Mouse (Mus musculus) thymus, postnatal 0 days (tissue): ENCODE results near the gene Tmc8. TPM values are rescaled to one million over a fixed set of nuclear protein-coding genes. Genes with fewer than 3 reads are reported as not detected.
"Not testable (repeated sequence)": the region's sequence is repeated elsewhere in the genome, so short reads cannot be mapped to it uniquely, and the experiment has no call there.

Experiments
- DNase-seq: peaks from one replicate; pipeline ENCODE4 v3.0.0-alpha.2; 2015; ENCODE audit warnings: low spot score
- polyA plus RNA-seq: library from polyadenylated mRNA; unstranded; fragments of >200 nt; fragmentation: Nextera tagmentation; extraction: Ambion mirVana; gene quantifications from 2 replicates; pipeline ENCODE4 v1.2.1, GENCODE M21; 2015

Gene Tmc8
- polyA plus RNA-seq, 1 experiment from 2014 or later: 37.5 TPM

DNA sequence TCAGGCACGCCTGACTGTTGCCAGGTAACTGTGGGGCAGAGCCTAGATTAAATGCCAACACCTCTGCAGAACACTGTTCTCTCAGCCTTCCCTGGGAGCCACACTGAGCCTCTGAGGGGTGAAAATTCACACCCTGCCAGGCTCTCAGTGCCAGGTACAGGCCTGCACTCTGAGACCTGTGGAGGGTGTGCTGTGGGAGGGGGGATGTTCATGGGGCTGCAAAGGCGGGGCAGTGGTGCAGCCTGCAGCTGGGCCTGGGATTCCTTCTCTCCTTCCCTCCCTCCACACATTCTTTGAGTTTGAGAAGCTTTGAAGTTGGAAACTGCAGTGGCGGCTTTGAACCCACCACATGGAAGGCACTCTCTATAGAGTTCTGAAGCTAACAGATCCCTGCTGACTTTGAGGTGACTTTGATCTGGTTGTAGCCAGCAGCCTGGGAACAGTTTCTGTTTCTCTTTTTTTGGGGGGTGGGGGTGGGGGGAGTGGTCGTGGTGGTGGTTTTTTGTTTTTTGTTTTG, 12.2 kb downstream of the Tmc8 start:
- DNase-seq: peak; percentile 72

DNA sequence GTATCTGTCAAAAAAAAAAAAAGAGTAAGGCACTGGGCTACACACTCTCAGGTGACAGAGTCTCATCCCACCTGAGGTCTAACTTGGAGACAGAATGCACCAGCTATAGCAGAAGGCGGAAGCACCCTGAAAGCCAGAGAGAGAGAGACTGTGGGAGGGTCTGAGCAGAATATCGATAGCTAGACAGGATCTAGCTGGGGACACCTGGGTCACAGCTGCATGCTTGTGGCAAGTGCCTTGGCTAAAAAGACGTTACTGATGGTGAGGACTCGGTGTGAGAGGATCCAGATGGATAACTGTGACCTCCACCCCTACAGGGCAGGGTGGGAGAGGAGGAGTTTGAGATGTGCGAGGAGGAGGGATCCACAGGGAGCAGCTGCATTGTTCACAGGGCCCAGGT, 15.1 kb downstream of the Tmc8 start:
- DNase-seq: peak; percentile 31

DNA sequence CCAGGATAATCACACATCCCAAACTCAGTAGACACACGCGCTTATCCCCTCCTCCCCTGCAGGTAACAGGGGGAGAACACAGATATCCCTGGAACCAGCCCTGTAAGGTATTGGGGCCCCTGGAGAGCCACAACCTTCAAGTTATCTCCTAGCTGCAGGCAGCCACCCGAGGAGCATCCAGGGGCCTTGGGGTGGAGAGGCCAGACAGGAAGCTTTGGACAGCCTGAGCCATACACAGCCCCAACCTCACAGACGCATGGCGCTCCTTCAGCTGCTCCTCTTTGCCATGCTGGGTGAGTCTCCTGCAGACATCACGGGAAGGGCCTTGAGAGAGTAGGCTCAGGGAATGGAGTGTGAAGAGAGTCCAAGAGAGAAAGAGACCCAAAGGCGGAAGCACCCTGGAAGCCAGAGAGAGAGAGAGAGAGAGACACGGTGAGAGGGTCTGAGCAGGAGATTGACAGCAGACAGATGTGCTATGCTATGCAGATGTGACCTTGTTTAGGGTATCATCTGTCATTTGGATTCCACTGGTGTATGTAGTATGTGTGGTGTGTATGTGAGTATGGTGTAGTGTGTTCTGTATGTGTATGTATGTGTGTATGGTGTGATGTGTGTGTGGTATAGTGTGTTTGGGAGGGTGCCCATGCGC, 15.8 kb downstream of the Tmc8 start, which contains the start of gene 6030468B19Rik:
TSS of gene 6030468B19Rik (plus strand) at position 150 of the 649 bp plus-strand sequence.
- peak; percentile 39 for DNase-seq

DNA sequence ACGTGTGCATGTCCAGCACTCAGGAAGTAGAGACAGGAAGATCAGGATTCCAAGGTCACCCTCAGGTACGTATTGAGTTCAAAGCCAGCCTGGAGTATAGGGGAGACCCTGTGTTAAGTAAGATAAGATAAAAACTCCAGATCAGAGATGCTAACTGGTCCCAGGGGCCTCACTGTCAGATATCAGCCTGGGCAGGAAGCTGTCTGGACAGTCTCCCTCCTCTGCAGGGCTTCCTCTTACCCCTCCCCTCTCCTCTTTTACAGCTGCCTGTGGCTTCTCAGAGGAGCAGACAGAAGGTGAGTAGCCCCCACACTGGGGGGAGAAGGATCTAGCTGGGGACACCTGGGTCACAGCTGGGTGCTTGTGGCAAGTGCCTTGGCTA, 16.3 kb downstream of the Tmc8 start:
- peak; percentile 47 for DNase-seq

DNA sequence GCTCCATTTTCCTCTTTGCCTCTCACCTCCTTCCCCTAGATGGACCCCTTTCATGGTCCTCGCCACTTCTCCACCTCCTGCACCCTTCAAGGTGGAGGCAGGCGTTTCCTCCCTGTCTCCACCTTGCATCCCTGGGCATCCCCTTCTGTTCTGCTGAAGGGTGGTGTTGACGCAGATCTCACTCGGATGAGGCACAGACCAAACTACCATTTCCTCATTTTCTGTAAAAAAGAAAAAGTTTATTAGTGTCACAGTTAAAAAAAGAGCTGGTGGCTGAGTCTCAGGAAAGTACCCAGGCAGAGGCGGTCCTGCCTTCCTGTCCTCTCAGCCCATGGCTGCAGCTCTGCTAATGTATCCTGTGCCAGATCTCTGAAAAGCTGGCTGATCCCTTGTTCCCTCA, 17.3 kb downstream of the Tmc8 start:
- DNase-seq: no peak

DNA sequence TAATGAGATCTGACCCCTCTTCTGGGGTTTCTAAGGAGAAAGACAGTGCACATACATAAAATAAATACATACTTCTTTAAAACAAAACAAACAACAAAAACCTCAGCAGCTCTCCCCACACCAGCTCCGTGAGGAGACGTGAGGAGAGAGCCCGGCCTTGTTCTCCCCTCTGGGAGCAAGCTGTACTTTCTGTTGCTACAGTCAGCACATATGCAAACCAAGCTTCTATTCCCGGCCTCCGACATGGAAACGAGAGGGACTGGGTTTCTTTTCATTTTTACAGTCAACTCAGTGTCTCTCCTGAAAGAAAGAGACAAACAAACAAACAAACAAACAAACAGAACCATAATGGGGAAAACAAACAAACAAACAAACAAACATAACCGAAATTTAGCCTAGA, 18.2 kb downstream of the Tmc8 start:
- DNase-seq: no peak

DNA sequence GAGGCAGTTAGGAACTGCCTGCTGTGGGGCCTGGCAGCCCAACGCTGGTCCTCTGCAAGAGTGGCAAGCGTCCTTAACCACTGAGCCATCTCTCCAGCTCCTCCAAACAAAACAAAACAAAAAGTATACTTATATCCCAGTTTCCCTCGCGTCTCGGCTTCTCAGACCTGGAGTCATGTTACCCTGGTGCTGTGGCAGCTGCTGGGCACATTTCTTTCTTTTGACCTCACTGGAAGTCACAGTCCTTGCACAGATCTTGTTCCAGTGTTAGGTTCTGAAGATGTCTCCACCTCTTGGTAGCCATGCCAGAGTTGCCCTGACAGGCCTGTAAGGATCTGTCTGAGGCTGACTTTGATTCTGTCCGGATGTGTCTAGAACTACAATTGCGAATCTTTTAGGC, 19.8 kb downstream of the Tmc8 start:
- DNase-seq: no peak

DNA sequence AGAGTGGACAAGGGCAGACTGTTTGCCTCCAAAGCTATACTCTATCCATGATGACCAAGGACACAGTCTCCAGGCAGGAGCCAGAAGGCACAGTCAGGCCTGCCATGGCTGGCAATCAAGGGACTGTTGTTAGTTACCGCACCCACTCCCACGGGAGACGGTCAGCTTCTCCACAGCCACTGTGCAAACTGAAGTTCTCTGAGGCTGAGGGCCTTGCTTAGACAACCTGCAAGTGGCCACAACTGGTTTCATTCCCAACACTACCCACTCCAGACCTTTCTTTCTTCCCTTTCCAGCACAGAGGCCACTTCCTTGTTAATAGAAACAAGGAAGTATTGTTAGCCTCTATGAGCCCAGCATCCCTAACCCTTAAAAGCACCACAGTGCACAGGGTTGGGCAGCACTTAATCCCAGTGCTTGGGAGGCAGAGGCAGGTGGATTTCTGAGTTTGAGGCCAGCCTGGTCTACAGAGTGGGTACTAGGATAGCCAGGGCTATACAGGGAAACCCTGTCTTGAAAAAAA, 21.4 kb downstream of the Tmc8 start:
- no peak for DNase-seq

DNA sequence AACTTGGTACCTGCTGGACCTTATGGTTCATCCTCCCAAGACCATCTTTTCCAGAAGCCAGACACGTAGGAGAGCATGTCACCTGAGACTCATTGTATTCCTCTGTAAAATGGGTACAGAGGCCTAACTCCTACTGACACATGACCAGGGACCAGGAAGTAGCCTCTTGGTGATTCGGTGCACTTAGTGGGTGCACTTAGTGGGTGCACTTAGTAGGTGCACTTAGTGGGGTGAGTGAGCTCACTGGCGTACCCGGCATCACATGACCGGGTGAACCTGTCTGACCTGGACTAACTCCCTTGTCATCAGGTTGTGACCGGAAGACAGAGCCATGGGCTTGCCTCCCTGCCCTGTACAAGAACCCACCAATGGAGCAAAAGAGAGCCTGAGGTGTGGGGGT, 24.9 kb downstream of the Tmc8 start:
- DNase-seq: no peak

DNA sequence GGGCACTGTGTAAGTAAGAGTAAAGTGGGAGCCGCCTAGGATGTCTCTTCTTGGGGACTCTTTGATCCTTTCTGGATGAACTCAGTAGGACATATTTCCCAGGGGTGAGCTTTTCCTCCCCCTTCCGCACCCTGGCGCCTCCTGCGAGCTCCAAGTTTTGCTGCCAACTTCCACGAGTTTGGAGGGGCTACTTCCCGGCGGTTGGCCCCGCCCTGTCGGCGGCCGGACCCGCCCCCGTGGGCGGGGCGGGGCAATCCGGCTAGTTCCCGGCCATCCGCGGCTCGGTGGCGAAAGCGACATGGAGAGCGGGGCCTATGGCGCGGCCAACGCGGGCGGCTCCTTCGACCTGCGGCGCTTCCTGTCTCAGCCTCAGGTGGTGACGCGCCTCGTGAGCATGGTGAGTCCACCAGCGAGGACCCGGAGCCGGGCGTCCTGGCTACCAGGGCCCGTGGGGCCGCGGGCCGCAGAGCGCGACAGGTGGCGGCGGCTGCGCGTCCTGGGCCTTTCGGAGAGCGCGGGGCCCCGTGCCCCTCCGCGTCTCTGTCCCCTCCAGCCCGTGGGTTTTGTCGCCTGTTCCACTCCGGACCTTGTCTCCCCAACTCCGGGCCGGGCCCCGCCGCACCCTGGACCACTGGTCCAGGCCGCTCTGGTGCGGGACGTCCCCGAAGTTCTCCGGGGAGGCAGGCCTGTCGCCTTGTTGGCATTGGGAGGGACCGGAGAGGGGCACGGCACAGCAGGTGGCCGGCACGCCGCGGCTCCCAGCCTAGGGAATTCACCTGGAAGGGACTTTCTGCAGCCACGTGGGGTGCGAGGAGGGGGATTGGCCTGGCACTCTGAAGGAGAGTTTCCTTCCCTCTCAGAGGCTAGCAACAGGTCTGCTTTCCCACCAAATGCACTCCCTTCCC, 27.8 kb downstream of the Tmc8 start, which contains the start of the genes Gm20708 and Syngr2:
TSS of gene Gm20708 (plus strand) at position 262 of the 905 bp plus-strand sequence.
TSS of gene Syngr2 (plus strand) at position 262 of the 905 bp plus-strand sequence.
- peak; percentile 72 for DNase-seq

DNA sequence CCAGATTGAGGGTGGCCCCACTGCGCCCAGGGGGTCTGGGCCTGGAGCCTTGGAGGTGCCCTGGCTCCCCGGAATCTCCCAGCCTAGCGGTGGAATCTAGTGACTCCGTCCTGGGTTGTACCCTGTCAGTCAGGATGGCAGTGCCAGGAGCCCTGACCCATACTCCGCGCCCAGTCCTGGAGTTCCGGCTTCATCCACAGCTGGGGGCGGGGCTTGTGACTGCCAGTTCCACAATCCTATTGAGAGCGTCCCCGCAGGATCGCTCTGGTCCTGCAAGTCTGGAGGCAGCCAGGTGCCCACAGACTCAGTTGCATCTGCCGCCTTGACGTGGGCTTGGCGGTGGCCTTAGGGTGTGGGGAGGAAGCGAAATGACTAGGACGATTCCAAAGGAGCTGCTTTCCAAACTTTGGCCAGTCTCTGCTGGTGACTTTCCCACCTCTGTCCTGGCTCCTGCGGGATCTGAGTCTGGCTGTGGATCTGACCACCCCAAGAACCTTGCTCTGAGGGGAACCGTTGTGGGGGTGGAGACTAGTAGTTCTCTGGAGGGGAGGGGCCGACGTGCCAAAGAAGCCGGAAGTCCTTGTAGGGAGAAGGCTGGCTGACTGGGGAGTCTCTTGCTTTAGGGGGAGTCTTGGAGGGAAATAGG, 28.6 kb downstream of the Tmc8 start:
- peak; percentile 87 for DNase-seq

DNA sequence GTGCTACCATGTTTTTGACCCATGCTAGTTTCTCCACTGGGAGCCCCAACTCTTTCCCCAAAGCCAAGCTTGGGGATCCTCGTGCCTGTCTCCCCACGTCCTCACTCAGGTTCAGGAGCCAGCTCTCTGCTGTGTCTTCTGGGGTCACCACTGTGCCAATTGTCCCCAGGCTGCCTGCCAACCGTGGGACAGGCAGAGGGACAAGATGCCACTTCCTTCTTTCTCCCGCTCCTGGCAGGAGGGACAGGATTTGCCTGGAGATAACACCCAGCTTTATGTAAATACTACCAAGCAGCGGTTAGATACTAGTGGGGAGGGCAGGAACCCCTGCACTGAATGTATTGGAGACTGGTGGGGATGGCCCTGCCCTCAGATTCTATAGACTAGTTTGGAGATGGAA, 32.0 kb downstream of the Tmc8 start:
- no peak for DNase-seq

DNA sequence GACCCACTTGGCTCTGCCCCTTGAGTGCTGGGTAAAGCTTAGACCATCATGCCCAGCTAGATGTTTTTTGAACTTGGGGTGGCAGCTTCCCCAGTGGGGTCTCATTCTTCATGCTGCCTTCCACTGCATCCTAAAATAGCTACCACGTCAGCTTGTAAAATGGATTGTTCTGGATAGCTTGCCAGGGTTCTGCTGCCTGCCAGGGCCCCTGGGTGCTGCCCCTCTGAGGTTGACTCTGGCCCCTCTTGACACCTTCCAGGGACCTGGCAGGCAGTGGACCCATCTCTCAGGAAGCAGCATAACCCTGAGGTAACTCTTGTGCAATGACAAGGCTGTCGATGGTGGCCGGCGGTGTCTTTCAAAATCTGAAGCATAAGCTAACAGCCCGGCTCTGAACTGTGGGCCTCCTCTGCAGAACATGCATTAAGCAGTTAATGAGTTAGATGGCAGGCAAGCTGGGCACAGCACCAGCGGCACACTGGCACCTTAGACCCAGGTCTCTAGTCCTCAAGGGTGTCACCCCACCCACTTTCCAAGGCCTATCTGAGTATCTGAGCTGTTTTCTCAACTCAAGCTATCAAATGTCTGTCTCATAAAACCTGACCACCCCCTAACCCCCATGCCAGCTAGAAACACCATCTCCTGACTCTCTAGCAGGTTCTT, 33.0 kb downstream of the Tmc8 start:
- DNase-seq: no peak

DNA sequence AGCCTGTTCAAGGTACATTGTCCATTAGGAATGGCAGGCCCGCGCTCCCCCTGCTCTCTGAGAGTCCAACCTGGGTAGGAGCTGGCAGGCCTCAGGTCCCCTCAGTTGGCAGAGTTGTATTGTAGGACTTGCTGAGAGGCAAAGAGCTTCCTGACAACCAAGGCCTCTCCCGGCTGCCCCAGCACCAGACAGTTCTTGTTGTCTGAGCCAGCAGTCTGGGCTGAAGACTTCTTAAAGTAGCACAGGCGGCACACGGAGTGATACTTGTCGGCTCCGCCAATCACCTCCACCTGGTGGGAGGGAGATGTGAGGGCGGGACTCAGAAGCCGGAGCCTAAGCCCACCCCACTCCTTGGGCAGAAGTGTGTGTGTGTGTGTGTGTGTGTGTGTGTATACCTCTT, 34.0 kb downstream of the Tmc8 start:
- not testable (repeated sequence) for DNase-seq

DNA sequence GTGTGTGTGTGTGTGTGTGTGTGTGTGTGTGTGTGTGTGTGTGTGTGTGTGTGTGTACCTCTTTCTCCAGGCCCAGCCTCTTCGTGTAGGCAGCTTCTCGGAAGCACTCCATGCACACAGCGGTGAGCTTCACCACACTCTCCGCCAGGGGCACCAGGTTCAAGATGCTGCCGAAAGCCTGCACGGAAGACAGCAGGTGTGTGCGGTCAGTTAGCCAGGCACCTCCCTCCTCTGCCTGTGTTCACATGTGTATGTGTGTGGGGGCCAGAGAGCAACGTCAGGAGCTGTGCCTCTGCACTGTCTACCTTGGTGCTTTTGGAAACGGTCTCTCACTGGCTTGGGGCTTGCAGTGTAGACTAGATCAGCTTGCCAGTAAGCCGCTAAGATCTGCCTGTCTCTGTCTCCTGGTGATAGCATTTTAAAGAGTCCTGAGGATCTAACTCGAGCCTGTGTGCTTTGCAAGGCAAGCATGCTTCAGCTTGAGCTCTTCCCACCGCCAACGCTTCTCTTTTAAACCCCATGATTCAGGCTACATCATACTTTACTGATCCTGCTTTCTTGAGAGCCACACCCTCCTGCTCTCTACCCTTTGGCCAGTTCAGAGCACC, 34.6 kb downstream of the Tmc8 start:
- DNase-seq: no peak

DNA sequence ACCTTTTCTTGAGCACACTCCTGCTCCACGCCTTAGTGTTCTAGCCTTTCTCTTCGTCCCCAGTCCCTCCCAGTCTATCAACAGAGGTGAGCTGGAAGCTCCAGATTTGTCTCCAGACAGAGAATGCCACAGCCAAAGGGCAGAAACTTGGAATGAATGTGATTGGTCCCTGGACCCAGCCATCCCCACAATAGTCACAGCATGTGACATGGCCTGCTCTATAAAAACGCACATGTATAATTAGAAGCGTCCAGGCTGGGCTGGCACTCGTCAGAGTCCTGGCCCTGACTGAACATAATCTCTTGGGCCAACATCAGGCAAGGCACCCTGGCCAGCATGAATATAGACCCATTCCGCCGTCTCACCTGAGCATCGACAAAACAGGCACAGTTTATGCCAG, 37.2 kb downstream of the Tmc8 start:
- no peak for DNase-seq

DNA sequence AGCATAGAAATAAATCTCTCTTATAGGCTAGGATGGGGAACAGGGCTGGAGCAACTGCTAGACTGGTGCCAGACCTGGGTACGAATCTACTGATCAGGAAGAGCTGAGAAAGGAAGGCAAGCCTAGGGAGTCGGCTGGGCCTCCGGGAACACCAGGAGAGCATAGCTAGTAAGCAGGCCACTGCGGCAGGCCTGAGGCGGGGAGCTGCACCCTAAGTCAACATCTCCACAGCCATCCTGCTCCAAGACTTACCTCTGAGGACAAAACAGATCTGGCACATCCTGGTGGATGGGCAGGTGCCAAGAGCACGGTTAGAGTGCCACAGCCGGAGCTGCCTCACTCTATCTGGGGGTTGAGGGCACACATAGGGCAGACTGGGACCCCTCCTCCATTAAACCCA, 38.3 kb downstream of the Tmc8 start:
- DNase-seq: no peak

DNA sequence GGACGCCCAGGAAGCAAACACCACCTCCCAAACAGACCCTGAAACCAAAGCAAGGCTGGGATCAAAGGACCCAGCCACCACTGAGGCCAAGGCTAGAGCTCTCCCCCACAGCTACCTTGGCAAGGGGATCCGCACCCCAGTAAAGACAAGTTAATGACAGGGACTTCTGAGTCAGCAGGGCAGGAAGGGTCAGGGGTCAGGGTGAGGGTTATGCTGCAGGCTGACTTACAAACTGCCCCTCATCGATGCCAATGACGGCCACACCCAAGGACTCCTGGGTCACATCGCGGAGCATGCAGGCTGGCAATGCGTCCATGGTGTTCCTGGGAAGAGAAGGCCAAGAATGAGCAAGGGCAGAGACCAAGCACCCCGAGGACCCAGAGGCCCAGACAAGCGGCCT, 40.0 kb downstream of the Tmc8 start:
- DNase-seq: no peak

DNA sequence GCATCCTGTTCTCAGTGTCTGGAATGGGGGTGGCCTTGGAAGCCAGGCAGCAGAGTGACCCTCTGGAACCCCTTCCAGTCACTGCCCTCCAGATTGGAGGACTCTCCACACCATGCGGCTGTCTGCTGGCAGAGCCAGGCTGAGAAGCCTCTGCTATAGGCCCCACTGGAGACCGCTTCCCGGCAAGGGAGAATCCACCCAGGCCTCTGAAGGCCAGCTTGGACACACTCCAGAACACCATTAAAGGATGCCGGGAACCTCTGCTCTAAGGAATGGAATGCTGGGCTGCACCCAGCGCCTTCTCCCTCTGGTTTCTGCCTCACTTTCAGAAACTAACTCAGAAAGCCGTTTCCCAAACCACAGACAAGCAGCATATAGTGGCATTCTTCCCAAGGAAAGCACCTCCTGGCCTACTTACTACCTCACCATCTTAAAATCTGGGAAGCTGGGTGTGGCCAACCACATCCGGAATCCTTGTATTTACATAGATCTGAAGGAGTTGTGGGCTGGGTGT, 40.9 kb downstream of the Tmc8 start:
- DNase-seq: no peak

DNA sequence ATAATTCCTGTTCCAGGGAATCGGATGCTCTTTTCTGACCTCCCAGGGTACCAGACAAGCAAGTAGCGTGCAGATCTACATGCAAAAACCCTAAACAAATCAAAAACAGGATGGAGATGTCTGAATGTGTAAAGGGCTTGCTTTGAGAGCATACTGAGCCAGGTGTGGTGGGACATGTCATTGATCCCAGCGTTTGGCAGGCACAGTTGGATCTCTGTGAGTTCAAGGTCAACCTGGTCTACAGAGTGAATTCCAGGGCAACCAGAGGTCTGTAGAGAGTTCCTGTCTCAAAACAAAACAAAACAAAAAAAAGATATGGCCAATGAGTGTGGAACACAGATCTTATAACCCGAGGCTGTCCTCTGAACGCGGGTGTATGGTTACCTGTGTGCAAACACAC, 41.5 kb downstream of the Tmc8 start:
- DNase-seq: no peak
